Mouse (Mus musculus) neural tube, embryonic 13.5 days (tissue): ENCODE results near the gene Scgb1a1. TPM values are rescaled to one million over a fixed set of nuclear protein-coding genes. Genes with fewer than 3 reads are reported as not detected.
"Not testable (repeated sequence)": the region's sequence is repeated elsewhere in the genome, so short reads cannot be mapped to it uniquely, and the experiment has no call there.

Experiments
- ATAC-seq: fragments of 200-750 bp; cut with Nextera tagmentation; 2 replicates; pipeline ENCODE4 v1.8.0; 2017; ENCODE audit warnings: low read depth, mild to moderate bottlenecking, moderate TSS enrichment, moderate library complexity
- H3K27ac ChIP-seq: fragments of 300-500 bp; sonication (generic); replicated peaks from 2 replicates; pipeline ENCODE4 v1.5.1; 2015; ENCODE audit warnings: moderate library complexity, mild to moderate bottlenecking, inconsistent platforms
- H3K27me3 ChIP-seq: fragments of 300-500 bp; sonication (generic); 2 replicates; pipeline ENCODE4 v1.6.1; 2015; ENCODE audit warnings: mild to moderate bottlenecking, inconsistent platforms
- H3K36me3 ChIP-seq: fragments of 300-500 bp; sonication (generic); 2 replicates; pipeline ENCODE4 v1.6.1; 2015; ENCODE audit warnings: mild to moderate bottlenecking, inconsistent platforms
- H3K4me1 ChIP-seq: fragments of 300-500 bp; sonication (generic); replicated peaks from 2 replicates; pipeline ENCODE4 v1.6.1; 2015; ENCODE audit warnings: inconsistent platforms
- H3K4me2 ChIP-seq: fragments of 300-500 bp; sonication (generic); 2 replicates; pipeline ENCODE4 v1.6.1; 2015; ENCODE audit warnings: inconsistent platforms, mild to moderate bottlenecking, moderate library complexity
- H3K4me3 ChIP-seq: fragments of 300-500 bp; sonication (generic); 2 replicates; pipeline ENCODE4 v1.5.1; 2015; ENCODE audit warnings: mild to moderate bottlenecking, inconsistent platforms
- H3K9ac ChIP-seq: fragments of 300-500 bp; sonication (generic); 2 replicates; pipeline ENCODE4 v1.6.1; 2015; ENCODE audit warnings: moderate library complexity, mild to moderate bottlenecking, inconsistent platforms
- H3K9me3 ChIP-seq: fragments of 300-500 bp; sonication (generic); 2 replicates; pipeline ENCODE4 v1.6.1; 2016; ENCODE audit warnings: inconsistent platforms
- WGBS: fragments of 180-500 bp; shearing (Covaris S2); methylation state at CpG from one replicate; pipeline ENCODE4 v1.1.7; 2015; 5-methylcytosine and 5-hydroxymethylcytosine counted together
- polyA plus RNA-seq: library from polyadenylated mRNA; unstranded; fragments of >200 nt; fragmentation: Nextera tagmentation; extraction: Ambion mirVana; gene quantifications from 2 replicates; pipeline ENCODE4 v1.2.1, GENCODE M21; 2015

The Scgb1a1 gene
- not detected in 2 replicates for polyA plus RNA-seq

GRCm38 (mm10) chr19:9087821-9088220, at the start of gene Scgb1a1:
TSS of gene Scgb1a1 (minus strand) at chr19:9087958.
- H3K4me3 ChIP-seq, result no peak within 1 kb of the TSS
- H3K4me2 ChIP-seq, result no peak within 1 kb of the TSS
- ATAC-seq, result no peak
- no peak within 1 kb of the TSS for H3K27ac ChIP-seq
- no peaks in the 10 kb centered on the region for H3K36me3 ChIP-seq
- H3K4me1 ChIP-seq, result 0 out of 2 replicates have a peak, but pooled peaks cover 2% of the 10 kb centered on the region
- H3K9me3 ChIP-seq, result no peaks in the 10 kb centered on the region
- H3K27me3 ChIP-seq, result no peaks in the 10 kb centered on the region
- no peak within 1 kb of the TSS for H3K9ac ChIP-seq
- whole genome bisulfite sequencing, result 86% methylated on average over 4 of the region's 4 CpGs

- Histone ChIP-seq H3K9me3 (no peaks in the 10 kb centered on the region), H3K4me3 (no peak overlapping the region), H3K9ac (no peak overlapping the region), H3K27ac (no peak overlapping the region), H3K27me3 (no peaks in the 10 kb centered on the region), H3K4me2 (no peak overlapping the region), H3K4me1 (peaks cover 19% of the 10 kb centered on the region), H3K36me3 (no peaks in the 10 kb centered on the region)
- 94% methylated on average over 1 of the region's 1 CpGs for WGBS
- ATAC-seq, result no peak
Observed at GRCm38 (mm10) chr19:9137159-9137558, 49.4 kb upstream of the Scgb1a1 start.

- peaks cover 19% of the 10 kb centered on the region for H3K4me1 ChIP-seq
- peak within 1 kb of the TSS; percentile 96 for H3K4me2 ChIP-seq
- no peaks in the 10 kb centered on the region for H3K9me3 ChIP-seq
- no peaks in the 10 kb centered on the region for H3K36me3 ChIP-seq
- peak within 1 kb of the TSS; percentile 74 for H3K4me3 ChIP-seq
- H3K27me3 ChIP-seq, result no peaks in the 10 kb centered on the region
- H3K27ac ChIP-seq, result peak within 1 kb of the TSS; percentile 56
- 11% methylated on average over 31 of the region's 31 CpGs for WGBS
- peak; percentile 97 for ATAC-seq
- H3K9ac ChIP-seq, result peak within 1 kb of the TSS; percentile 85
Observed at GRCm38 (mm10) chr19:9135512-9136331, 48.0 kb upstream of the Scgb1a1 start, which contains the start of gene Asrgl1. TSS of gene Asrgl1 (minus strand) at chr19:9135636.

- H3K4me1 ChIP-seq, result peaks cover 19% of the 10 kb centered on the region
- no peaks in the 10 kb centered on the region for H3K9me3 ChIP-seq
- peak overlapping the region; percentile 74 for H3K4me3 ChIP-seq
- 2% methylated on average over 34 of the region's 37 CpGs for WGBS
- H3K36me3 ChIP-seq, result no peaks in the 10 kb centered on the region
- H3K27ac ChIP-seq, result peak overlapping the region; percentile 56
- H3K9ac ChIP-seq, result peak overlapping the region; percentile 85
- peak overlapping the region; percentile 96 for H3K4me2 ChIP-seq
- peak; percentile 85 for ATAC-seq
- no peaks in the 10 kb centered on the region for H3K27me3 ChIP-seq
Observed at GRCm38 (mm10) chr19:9134746-9135511, 47.2 kb upstream of the Scgb1a1 start.

- H3K27ac ChIP-seq, result no peak overlapping the region
- peaks cover 5% of the 10 kb centered on the region; the same call in 1 of the 2 replicates for H3K36me3 ChIP-seq
- no peak for ATAC-seq
- 60% methylated on average over 1 of the region's 1 CpGs for WGBS
- H3K4me3 ChIP-seq, result no peak overlapping the region
- peaks cover 16% of the 10 kb centered on the region for H3K4me1 ChIP-seq
- H3K9ac ChIP-seq, result no peak overlapping the region
- no peaks in the 10 kb centered on the region for H3K27me3 ChIP-seq
- no peak overlapping the region for H3K4me2 ChIP-seq
- no peaks in the 10 kb centered on the region for H3K9me3 ChIP-seq
Observed at GRCm38 (mm10) chr19:9129996-9130395, 42.2 kb upstream of the Scgb1a1 start.

GRCm38 (mm10) chr19:9128499-9129194, 40.9 kb upstream of the Scgb1a1 start:
- no peaks in the 10 kb centered on the region for H3K27me3 ChIP-seq
- H3K9ac ChIP-seq, result no peak overlapping the region

GRCm38 (mm10) chr19:9123986-9124385, 36.2 kb upstream of the Scgb1a1 start:
- not testable (repeated sequence) for H3K9me3 ChIP-seq, H3K27me3 ChIP-seq, H3K4me2 ChIP-seq, H3K9ac ChIP-seq, H3K36me3 ChIP-seq, H3K27ac ChIP-seq, H3K4me3 ChIP-seq, H3K4me1 ChIP-seq, ATAC-seq
- WGBS, result 92% methylated on average over 2 of the region's 2 CpGs

More at GRCm38 (mm10) chr19:9128499-9129194, 40.9 kb upstream of the Scgb1a1 start:
- H3K36me3 ChIP-seq, result peaks cover 5% of the 10 kb centered on the region; the same call in 1 of the 2 replicates
- ATAC-seq, result no peak
- peaks cover 8% of the 10 kb centered on the region; the same call in 1 of the 2 replicates for H3K4me1 ChIP-seq
- H3K9me3 ChIP-seq, result no peaks in the 10 kb centered on the region
- H3K4me3 ChIP-seq, result no peak overlapping the region
- H3K4me2 ChIP-seq, result no peak overlapping the region
- no peak overlapping the region for H3K27ac ChIP-seq
- 91% methylated on average over 4 of the region's 4 CpGs for WGBS

GRCm38 (mm10) chr19:9122390-9122789, 34.6 kb upstream of the Scgb1a1 start:
- Histone ChIP-seq H3K36me3 (peaks cover 5% of the 10 kb centered on the region; the same call in 1 of the 2 replicates), H3K4me2 (no peak overlapping the region), H3K4me3 (no peak overlapping the region), H3K9ac (no peak overlapping the region), H3K27ac (no peak overlapping the region), H3K9me3 (no peaks in the 10 kb centered on the region), H3K27me3 (no peaks in the 10 kb centered on the region), H3K4me1 (no peaks in the 10 kb centered on the region)
- ATAC-seq, result no peak
- 95% methylated on average over 1 of the region's 1 CpGs for WGBS

GRCm38 (mm10) chr19:9119655-9120425, 32.1 kb upstream of the Scgb1a1 start:
- ATAC-seq, result no peak
- H3K9me3 ChIP-seq, result no peaks in the 10 kb centered on the region
- 0 out of 2 replicates have a peak, but pooled peaks cover 6% of the 10 kb centered on the region for H3K36me3 ChIP-seq
- WGBS, result 94% methylated on average over 3 of the region's 3 CpGs
- H3K4me3 ChIP-seq, result no peak overlapping the region
- no peak overlapping the region for H3K27ac ChIP-seq
- H3K9ac ChIP-seq, result no peak overlapping the region
- no peaks in the 10 kb centered on the region for H3K4me1 ChIP-seq
- no peaks in the 10 kb centered on the region for H3K27me3 ChIP-seq
- no peak overlapping the region for H3K4me2 ChIP-seq

GRCm38 (mm10) chr19:9117275-9117674, 29.5 kb upstream of the Scgb1a1 start:
- Histone ChIP-seq H3K27me3 (no peaks in the 10 kb centered on the region), H3K36me3 (peaks cover 25% of the 10 kb centered on the region), H3K27ac (no peak overlapping the region), H3K4me2 (no peak overlapping the region), H3K9ac (no peak overlapping the region), H3K4me3 (no peak overlapping the region), H3K9me3 (no peaks in the 10 kb centered on the region), H3K4me1 (no peaks in the 10 kb centered on the region)
- no peak for ATAC-seq
- WGBS, result 81% methylated on average over 5 of the region's 5 CpGs

GRCm38 (mm10) chr19:9116268-9116667, 28.5 kb upstream of the Scgb1a1 start:
- no peaks in the 10 kb centered on the region for H3K4me1 ChIP-seq
- H3K4me3 ChIP-seq, result no peak overlapping the region
- no peaks in the 10 kb centered on the region for H3K9me3 ChIP-seq
- ATAC-seq, result no peak
- no peak overlapping the region for H3K9ac ChIP-seq
- WGBS, result 84% methylated on average over 4 of the region's 4 CpGs
- no peaks in the 10 kb centered on the region for H3K27me3 ChIP-seq
- no peak overlapping the region for H3K27ac ChIP-seq
- H3K4me2 ChIP-seq, result no peak overlapping the region
- peaks cover 25% of the 10 kb centered on the region for H3K36me3 ChIP-seq
